Mouse (Mus musculus) lung, embryonic 14.5 days (tissue): ENCODE results near the gene Ctxn1. TPM values are rescaled to one million over a fixed set of nuclear protein-coding genes. Genes with fewer than 3 reads are reported as not detected.
A peak's percentile ranks its signal among the peaks of the same experiment; 100 is the strongest.

ENCODE experiments used
- ATAC-seq: fragments of 200-750 bp; cut with Nextera tagmentation; 2 replicates; pipeline ENCODE4 v1.8.0; 2017; ENCODE audit warnings: mild to moderate bottlenecking, moderate TSS enrichment, moderate library complexity; ENCODE audit not compliant: insufficient read depth
- DNase-seq: peaks from one replicate; pipeline ENCODE4 v3.0.0-alpha.2; 2015
- H3K27ac ChIP-seq: fragments of 300-500 bp; sonication (generic); 2 replicates; pipeline ENCODE4 v1.5.1; 2014; ENCODE audit warnings: low read depth, mild to moderate bottlenecking, moderate library complexity
- H3K27me3 ChIP-seq: fragments of 300-500 bp; sonication (generic); 2 replicates; pipeline ENCODE4 v1.6.1; 2014; ENCODE audit warnings: low read length, control low read depth; ENCODE audit not compliant: insufficient read depth
- H3K36me3 ChIP-seq: fragments of 300-500 bp; sonication (generic); 2 replicates; pipeline ENCODE4 v1.6.1; 2014; ENCODE audit warnings: control low read depth; ENCODE audit not compliant: insufficient read depth
- H3K4me1 ChIP-seq: fragments of 300-500 bp; sonication (generic); 2 replicates; pipeline ENCODE4 v1.6.1; 2014; ENCODE audit warnings: antibody characterized with exemption, control low read depth; ENCODE audit not compliant: insufficient read depth
- H3K4me2 ChIP-seq: fragments of 300-500 bp; sonication (generic); 2 replicates; pipeline ENCODE4 v1.6.1; 2014; ENCODE audit warnings: mild to moderate bottlenecking
- H3K4me3 ChIP-seq: fragments of 300-500 bp; sonication (generic); 2 replicates; pipeline ENCODE4 v1.5.1; 2014; ENCODE audit warnings: low read depth, low read length
- H3K9ac ChIP-seq: fragments of 300-500 bp; sonication (generic); 2 replicates; pipeline ENCODE4 v1.6.1; 2014
- H3K9me3 ChIP-seq: fragments of 300-500 bp; sonication (generic); 2 replicates; pipeline ENCODE4 v1.6.1; 2016; ENCODE audit warnings: low read depth, low read length, control low read depth
- CTCF ChIP-seq: IDR thresholded peaks from 2 replicates; pipeline ENCODE4 v1.5.1; 2016; ENCODE audit warnings: antibody characterized with exemption, low read depth
- WGBS: fragments of 180-500 bp; shearing (Covaris S2); extraction: QIAGEN DNeasy Blood & Tissue Kit; methylation state at CpG from one replicate; pipeline ENCODE4 v1.1.7; 2014; 5-methylcytosine and 5-hydroxymethylcytosine counted together
- polyA plus RNA-seq: library from polyadenylated mRNA; unstranded; fragments of >200 nt; fragmentation: Nextera tagmentation; extraction: Ambion mirVana; gene quantifications from 2 replicates; pipeline ENCODE4 v1.2.1, GENCODE M21; 2014

Ctxn1 gene
- 65.7 and 80.7 TPM in 2 replicates for polyA plus RNA-seq

DNA sequence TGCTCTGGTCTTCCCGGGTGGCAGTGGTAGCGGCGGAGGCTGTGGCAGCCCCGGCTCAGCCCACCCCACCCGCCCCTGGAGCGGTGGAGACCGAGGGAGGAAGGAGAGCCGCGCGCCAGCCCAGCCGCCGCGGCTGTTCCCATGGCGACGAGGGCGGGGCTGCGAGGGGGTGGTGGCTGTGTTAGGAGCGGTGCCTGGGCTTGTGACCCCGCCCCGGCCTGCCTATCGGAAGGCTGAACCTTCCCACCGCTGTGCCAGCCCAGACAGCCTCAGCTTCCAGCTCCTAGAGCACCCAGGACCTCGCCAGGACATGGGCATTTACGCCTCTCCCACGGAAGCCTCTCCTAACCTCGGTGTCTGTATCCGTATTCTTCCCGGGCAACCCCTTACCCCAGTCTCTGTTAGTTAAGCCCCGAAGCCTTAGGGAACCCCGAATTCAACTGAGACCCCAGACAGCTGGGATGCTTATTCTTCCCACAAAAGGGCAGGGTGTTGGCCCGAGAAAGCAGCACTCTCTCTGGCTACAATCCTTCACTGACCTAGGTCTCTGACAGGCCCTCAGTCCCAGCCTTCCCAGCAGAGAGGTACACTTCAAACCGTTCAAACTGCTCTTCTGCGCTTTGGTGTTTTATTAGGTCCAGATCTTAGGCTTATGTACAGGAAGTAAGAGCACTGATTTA, at the start of gene Ctxn1:
Ctxn1 (minus strand) TSS at position 150 of the 680 bp plus-strand sequence.
- ATAC-seq (peak; percentile 90), DNase-seq (peak; percentile 95)
- H3K36me3 ChIP-seq, result peaks cover 78% of the 10 kb centered on the region
- H3K27me3 ChIP-seq, result no peaks in the 10 kb centered on the region
- 7% methylated on average over 29 of the region's 33 CpGs for WGBS
- H3K4me1 ChIP-seq, result no peaks in the 10 kb centered on the region
- H3K27ac ChIP-seq, result peak within 1 kb of the TSS; percentile 83
- TF ChIP-seq CTCF, result no peak
- H3K4me3 ChIP-seq, result peak within 1 kb of the TSS; percentile 82
- H3K4me2 ChIP-seq, result peak within 1 kb of the TSS; percentile 77
- no peaks in the 10 kb centered on the region for H3K9me3 ChIP-seq
- H3K9ac ChIP-seq, result peak within 1 kb of the TSS; percentile 85

DNA sequence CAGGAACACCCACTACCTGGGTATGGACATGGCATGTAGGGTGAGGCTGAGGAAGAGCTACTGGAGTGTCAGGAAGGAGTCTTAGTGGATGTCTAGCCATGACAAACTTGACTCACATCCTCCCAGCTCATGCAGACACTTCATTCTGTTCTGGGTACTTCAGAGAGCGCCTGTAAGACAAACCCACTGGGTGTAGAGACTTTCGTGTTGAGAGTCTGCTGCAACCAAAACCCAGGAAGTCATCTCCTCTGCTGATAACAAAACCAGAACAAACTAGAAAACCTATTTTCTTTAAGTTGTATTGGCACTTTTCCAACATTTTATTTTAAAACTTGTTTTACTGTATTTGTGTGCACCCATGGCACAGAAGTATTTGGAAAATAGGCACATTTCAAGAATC, 46.8 kb upstream of the Ctxn1 start:
- no peak for TF ChIP-seq CTCF
- H3K9ac ChIP-seq, result no peak overlapping the region

DNA sequence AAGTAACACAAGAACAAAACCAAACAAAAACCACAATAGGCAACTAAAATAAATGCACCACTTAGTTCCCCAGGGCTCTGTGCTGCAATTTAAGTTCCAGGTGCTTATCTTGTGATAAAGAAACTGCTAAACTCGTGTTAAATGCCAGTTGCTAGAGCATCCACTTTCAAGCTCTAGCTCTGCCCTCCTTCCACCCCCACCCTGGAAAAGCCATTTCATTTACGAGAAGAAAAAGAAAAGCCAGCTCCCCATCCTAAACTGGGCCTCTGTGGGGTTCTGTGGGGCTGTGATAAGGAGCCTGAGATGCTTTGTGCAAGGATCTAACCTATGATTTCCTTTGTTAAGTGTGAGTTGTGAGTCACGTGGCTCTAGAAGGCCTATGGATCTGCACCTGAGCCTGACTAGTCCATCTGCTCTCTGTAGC, 45.1 kb upstream of the Ctxn1 start:
- TF ChIP-seq CTCF, result no peak

More for the DNA sequence above, 46.8 kb upstream of the Ctxn1 start:
- DNase-seq (no peak), ATAC-seq (no peak)
- Histone ChIP-seq H3K4me3 (no peak overlapping the region), H3K27me3 (no peaks in the 10 kb centered on the region), H3K27ac (no peak overlapping the region), H3K9me3 (no peaks in the 10 kb centered on the region), H3K36me3 (peaks cover 96% of the 10 kb centered on the region), H3K4me1 (no peaks in the 10 kb centered on the region), H3K4me2 (no peak overlapping the region)
- 86% methylated on average over 2 of the region's 2 CpGs for WGBS

DNA sequence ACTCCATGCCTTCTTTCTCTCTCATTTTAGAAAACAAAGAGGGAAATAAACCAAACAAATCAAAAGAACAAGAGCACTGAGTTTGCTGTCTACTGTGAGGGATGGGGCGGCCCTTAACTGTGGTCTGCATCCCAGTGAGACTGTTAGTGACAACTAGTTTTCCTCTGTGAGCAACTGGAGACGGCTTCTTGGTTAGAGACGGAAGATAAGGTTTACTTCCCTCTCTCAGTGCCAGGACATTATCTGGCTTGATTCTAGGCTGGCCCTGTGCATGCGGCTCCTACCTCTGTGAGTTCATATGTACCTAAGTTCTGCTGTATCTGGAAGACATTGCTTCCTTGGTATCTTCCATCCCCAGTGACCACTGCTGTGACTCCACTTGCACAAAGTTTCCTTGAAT, 38.7 kb upstream of the Ctxn1 start:
- WGBS, result 88% methylated on average over 4 of the region's 4 CpGs
- DNase-seq, result no peak
- H3K36me3 ChIP-seq, result peaks cover 98% of the 10 kb centered on the region

More for the DNA sequence above, 45.1 kb upstream of the Ctxn1 start:
- Histone ChIP-seq H3K4me3 (no peak overlapping the region), H3K27ac (no peak overlapping the region), H3K4me2 (no peak overlapping the region), H3K27me3 (no peaks in the 10 kb centered on the region), H3K4me1 (no peaks in the 10 kb centered on the region), H3K9me3 (no peaks in the 10 kb centered on the region), H3K36me3 (peaks cover 95% of the 10 kb centered on the region), H3K9ac (no peak overlapping the region)
- DNase-seq (no peak), ATAC-seq (no peak)
- WGBS, result 77% methylated on average over 3 of the region's 3 CpGs

DNA sequence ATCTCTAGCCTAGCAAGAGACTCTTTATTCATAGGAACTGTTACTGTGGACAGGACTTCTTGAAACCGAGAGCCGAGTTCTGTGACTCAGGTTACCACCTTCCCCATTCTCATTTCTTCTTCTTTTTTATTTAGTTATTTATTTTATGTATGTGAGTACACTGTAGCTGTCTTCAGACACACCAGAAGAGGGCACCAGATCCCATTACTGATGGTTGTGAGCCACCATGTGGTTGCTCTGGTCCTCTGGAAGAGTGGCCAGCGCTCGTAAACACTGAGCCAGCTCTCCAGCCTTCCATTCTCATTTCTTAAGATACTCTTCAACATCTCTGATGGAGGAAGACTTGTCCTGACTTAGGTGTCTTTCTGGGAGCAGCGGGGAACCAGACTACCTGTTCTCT, 33.7 kb upstream of the Ctxn1 start:
- H3K27ac ChIP-seq, result no peak overlapping the region
- no peak for DNase-seq
- no peaks in the 10 kb centered on the region for H3K27me3 ChIP-seq
- H3K9ac ChIP-seq, result no peak overlapping the region
- ATAC-seq, result no peak
- no peak overlapping the region for H3K4me2 ChIP-seq
- peaks cover 98% of the 10 kb centered on the region for H3K36me3 ChIP-seq
- H3K4me3 ChIP-seq, result no peak overlapping the region
- H3K9me3 ChIP-seq, result no peaks in the 10 kb centered on the region
- 91% methylated on average over 5 of the region's 5 CpGs for WGBS
- no peaks in the 10 kb centered on the region for H3K4me1 ChIP-seq
- 0 out of 2 replicates have a peak, but pooled peaks have one; percentile 7 for TF ChIP-seq CTCF

More for the DNA sequence above, 38.7 kb upstream of the Ctxn1 start:
- no peaks in the 10 kb centered on the region for H3K27me3 ChIP-seq
- ATAC-seq, result no peak
- no peak overlapping the region for H3K27ac ChIP-seq
- no peaks in the 10 kb centered on the region for H3K4me1 ChIP-seq
- TF ChIP-seq CTCF, result no peak
- no peak overlapping the region for H3K9ac ChIP-seq
- no peak overlapping the region for H3K4me3 ChIP-seq
- no peak overlapping the region for H3K4me2 ChIP-seq
- H3K9me3 ChIP-seq, result no peaks in the 10 kb centered on the region

DNA sequence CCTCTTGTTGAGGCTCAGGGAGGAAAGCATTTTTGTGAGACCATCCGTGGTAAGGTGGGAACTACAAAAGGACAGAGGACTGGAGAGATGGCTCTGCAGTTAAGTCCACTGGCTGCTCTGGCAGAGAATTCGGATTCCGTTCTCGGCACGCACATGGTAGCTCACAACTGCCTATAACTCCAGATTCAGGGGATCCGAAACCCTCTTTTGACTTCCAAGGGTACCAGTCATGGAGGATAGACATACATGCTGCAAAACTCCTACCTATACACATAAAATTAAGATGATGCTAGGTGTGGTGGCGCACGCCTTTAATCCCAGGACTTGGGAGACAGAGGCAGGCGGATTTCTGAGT, 17.0 kb upstream of the Ctxn1 start:
- H3K27me3 ChIP-seq, result no peaks in the 10 kb centered on the region
- H3K27ac ChIP-seq, result peak overlapping the region; percentile 60; the same call in 1 of the 2 replicates
- TF ChIP-seq CTCF, result no peak
- H3K9me3 ChIP-seq, result no peaks in the 10 kb centered on the region
- H3K9ac ChIP-seq, result peak overlapping the region; percentile 86
- H3K4me1 ChIP-seq, result no peaks in the 10 kb centered on the region; the same call in 1 of the 2 replicates
- DNase-seq, result no peak
- WGBS, result 25% methylated on average over 9 of the region's 9 CpGs
- H3K36me3 ChIP-seq, result peaks cover 27% of the 10 kb centered on the region
- ATAC-seq, result no peak
- H3K4me2 ChIP-seq, result peak overlapping the region; percentile 81
- H3K4me3 ChIP-seq, result peak overlapping the region; percentile 82

DNA sequence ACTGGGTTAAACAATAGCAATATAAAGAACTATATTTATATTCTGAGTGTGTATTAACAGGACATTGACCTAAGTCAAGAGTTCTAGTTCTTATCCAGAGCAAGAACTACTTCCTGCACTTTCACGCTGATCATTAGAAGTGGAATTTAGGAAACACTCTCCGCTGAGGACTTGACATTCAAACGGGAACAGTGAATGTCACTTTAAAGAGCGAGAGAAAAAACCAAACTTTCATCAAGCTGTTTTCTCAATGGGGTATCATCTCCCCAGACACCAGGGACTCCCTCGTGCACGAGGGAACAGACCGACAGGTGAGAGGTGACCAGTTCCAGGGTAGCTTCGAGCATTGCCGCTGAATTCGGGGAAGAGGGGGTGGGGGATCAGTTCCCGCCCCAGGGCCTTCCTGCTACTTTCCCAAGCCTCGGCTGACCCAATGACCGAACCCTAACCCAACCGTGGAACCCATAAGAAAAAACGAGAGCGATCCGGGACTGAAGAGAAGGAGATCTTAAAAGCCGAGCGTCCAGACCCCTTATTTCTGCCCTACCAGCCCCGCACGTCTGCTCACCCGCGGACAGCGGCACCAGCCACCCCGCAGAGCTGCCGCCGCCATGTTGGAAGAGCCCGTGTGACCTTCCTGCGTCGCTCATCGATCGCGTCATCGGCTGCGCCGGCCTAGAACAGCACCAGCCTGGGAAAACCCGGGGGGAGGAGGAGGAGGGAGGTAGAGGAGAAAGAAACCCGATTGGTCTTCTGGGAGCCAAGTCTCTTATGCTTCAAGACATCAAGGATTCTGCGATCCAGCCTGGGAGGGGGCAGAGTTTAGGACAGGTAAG, 16.4 kb upstream of the Ctxn1 start, which contains the start of gene Timm44:
Timm44 (minus strand) TSS at position 639 of the 836 bp plus-strand sequence.
- peak within 1 kb of the TSS; percentile 82 for H3K4me3 ChIP-seq
- DNase-seq, result peak; percentile 98
- peak; percentile 98 for ATAC-seq
- no peak for TF ChIP-seq CTCF
- H3K27me3 ChIP-seq, result no peaks in the 10 kb centered on the region
- peak within 1 kb of the TSS; percentile 81 for H3K4me2 ChIP-seq
- H3K9me3 ChIP-seq, result no peaks in the 10 kb centered on the region
- H3K36me3 ChIP-seq, result peaks cover 33% of the 10 kb centered on the region
- peak within 1 kb of the TSS; percentile 86 for H3K9ac ChIP-seq
- no peaks in the 10 kb centered on the region; the same call in 1 of the 2 replicates for H3K4me1 ChIP-seq
- under 1% methylated on average over 39 of the region's 39 CpGs for WGBS
- H3K27ac ChIP-seq, result peak within 1 kb of the TSS; percentile 60
